Mouse (Mus musculus): ENCODE measurements around the gene Hlcs.

- no peak for TF ChIP-seq CTCF (IDR thresholded peaks at IDR 0.05; ENCODE audit: low read depth)
- TF ChIP-seq EP300 (IDR thresholded peaks at IDR 0.05; ENCODE audit: low read depth) = no peak
Observed at GRCm38 (mm10) chr16:94088819-94089692, 224.3 kb downstream of the Hlcs start.
